Mouse (Mus musculus) erythroblast, adult 5-6 weeks (primary cell): Measurements from ENCODE around the gene Col4a3bp. TPM values are rescaled to one million over a fixed set of nuclear protein-coding genes. Genes with fewer than 3 reads are reported as not detected.

ENCODE experiments used
- ATAC-seq: replicated peaks from 2 replicates; pipeline ENCODE4 v1.8.0; 2016; ENCODE audit warnings: moderate number of reproducible peaks, mild to moderate bottlenecking, moderate TSS enrichment, inconsistent platforms; ENCODE audit not compliant: poor library complexity, low FRiP score, severe bottlenecking
- total RNA-seq, 2 experiments: library from RNA; stranded (forward) in 1 of 2; stranded (reverse) in 1 of 2; fragments of 150-400 nt in 1 of 2; fragments of 200-764, 138-1000 nt in 1 of 2; gene quantifications; 2 replicates each; pipeline versions ENCODE4 v1.2.3 to v1.2.4; 2015 to 2017; ENCODE audit warnings: low replicate concordance in 2 of 2

Col4a3bp gene
- total RNA-seq (2015; ENCODE audit: low replicate concordance) (42.3 and 56.6 TPM in 2 replicates), total RNA-seq (2017; ENCODE audit: low replicate concordance) (45.4 and 57.6 TPM in 2 replicates)

GRCm38 (mm10) chr13:96542081-96542889 lies at the start of gene Col4a3bp, which contains the start of gene Polk:
Gene Col4a3bp, plus strand, starts transcription at chr13:96542618.
Gene Polk, minus strand, starts transcription at chr13:96542579.
- ATAC-seq = peak; percentile 96

DNA sequence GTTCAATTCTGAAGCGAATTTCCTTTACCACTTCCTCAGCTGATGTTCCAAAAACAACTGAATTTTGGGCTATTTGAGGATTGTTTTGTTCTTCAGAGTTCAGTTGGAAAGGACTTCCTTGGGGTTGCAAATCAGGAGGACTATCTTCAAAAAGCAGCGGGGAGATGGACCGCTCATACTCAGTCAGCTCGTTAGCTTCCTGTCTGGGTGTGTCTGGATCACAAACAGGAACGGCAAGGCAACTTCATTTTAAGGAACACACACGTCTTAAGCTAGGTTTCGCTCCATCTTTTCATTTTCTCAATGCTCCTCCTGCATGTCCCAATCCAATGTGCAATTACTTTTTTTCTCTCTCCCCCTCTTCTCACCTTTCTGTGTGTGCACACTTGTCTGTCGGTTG lies 45.8 kb upstream of the Col4a3bp start:
- ATAC-seq = no peak

GRCm38 (mm10) chr13:96499891-96500290 lies 42.5 kb upstream of the Col4a3bp start:
- no peak for ATAC-seq

DNA sequence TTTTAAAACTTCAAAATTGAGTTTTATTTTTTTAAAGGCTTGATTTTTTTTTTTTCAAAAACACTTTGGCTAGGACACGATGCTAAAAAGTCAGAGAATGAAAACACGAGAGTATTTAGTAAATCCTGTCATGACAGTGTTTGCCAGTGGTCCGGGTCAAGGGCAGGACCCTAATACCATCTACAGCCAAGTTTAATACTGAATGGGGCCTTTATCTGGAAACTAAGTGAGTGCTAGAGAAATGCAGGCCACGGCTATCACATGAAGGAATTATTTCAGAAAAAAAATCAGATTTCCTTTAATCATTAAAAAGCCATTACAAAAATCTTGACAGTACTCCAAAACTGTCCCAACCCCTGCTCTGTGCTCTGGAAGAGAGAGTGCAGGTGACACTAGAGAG lies 36.8 kb upstream of the Col4a3bp start:
- ATAC-seq = no peak

DNA sequence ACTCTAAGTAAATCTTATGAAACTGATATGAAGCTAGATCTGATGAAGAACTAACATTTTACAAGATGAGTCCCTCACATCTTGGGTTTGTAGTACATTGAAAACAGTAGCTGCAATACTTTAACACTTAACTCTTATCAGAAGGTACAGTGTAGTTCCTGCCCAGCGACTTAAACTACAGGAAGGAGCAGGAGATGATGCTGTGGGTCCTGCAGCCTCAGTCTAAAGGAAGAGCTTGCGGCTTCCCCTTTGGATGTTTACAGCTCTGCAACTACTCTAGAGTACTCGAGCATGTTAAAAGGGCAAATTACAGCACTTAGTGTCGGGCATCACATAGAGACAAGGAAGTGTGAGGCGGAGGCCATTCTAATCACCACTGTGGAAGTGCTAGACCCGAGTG lies 36.1 kb upstream of the Col4a3bp start:
- ATAC-seq = no peak

DNA sequence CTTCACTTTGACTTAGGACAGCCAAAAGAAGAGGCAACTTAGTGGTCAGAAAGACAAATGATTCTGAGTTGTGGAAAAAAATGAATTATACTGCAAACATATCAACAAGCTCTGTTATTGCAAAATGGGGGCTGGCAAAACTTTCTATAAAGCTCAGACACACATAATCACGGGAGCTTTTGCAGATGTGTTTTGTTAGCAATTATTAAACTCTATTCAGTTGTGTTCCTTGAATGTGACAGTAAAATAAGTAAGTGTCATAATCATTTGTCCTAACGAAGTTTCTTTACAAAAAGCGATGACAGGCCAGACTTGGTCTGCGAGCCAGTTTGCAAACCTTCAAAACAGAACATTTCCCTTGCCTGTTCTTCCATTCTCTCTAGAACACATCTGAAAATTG lies 34.9 kb upstream of the Col4a3bp start:
- ATAC-seq = no peak

DNA sequence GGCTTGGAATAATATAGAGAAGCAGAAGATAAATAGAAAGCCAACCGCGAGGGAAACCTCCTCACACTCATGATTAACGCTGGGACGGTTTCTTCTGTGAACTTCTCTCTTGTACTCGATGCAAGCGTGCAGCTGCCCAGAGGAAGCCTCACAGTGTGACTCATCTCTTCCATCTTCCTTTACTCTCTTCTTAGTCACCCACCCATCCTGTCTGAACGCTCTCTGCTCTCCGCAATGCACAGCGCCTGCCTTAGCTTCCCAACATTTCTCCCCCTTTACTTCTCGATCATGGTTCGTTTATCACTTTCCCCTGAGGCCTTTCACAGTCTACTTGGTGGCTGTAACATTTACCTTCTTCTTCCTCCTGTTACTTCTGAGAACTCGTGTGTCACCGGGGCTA lies 31.8 kb upstream of the Col4a3bp start:
- no peak for ATAC-seq

GRCm38 (mm10) chr13:96511262-96511661 lies 31.2 kb upstream of the Col4a3bp start:
- ATAC-seq = no peak

DNA sequence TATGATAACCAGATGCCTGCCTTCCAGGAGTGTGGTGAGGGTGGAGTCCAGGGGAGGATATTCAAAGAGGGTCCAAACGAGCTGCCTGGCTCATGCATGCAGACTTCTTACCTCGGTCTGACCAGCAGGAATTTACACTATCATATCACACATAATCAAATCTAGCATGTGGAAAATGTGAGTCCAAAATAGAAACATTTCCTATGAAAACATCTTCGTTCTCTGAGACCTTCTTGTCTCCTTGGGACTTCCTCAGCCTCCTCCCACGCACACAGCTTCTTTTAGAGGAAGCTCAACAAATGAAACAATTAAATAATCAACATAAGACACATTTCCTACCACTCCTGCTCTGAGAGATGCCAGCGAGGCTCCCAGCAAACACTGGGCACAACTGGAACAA lies 30.5 kb upstream of the Col4a3bp start:
- no peak for ATAC-seq

GRCm38 (mm10) chr13:96514154-96514942 lies 28.1 kb upstream of the Col4a3bp start:
- no peak for ATAC-seq

- no peak for ATAC-seq
Measured at GRCm38 (mm10) chr13:96516249-96516648, 26.2 kb upstream of the Col4a3bp start.

GRCm38 (mm10) chr13:96517335-96517734 lies 25.1 kb upstream of the Col4a3bp start:
- ATAC-seq = no peak

DNA sequence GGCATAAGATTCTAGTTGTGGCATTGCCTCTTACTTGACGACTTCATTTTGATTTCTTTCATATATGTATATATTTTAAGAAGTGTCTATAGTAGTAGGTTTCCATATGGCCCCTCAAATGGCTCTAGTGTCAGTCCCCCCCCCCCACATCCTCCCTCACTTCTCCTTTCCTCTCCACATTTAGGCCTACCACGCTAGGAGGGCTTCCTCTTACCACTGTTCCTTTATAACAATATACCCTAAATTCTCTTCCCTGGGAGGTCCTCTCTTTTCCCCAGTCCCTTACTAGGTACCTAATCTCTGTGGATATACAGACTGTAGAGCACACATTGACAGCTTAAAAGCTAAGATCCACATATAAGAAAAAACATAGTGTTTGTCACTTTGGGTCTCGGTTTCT lies 21.1 kb upstream of the Col4a3bp start:
- no peak for ATAC-seq

GRCm38 (mm10) chr13:96527022-96527421 lies 15.4 kb upstream of the Col4a3bp start:
- ATAC-seq = no peak

DNA sequence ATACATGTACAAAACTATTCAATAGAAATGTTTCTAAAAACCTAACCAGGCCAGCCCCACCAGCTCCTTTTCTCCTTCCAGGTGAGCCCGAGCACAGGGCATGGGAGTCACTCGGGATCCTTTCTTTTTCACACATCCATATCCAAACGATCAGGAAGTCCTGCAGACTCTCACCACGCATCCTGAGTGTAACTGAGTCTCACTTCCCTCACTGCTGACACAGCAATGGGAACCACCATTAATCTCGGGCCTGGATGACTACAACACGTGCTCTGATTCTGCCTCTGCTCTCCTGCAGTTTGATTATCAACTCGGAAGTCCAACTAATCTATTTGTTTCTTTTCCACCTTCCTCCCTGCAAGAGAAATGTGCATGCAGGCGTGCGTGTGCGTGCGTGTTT lies 14.6 kb upstream of the Col4a3bp start:
- ATAC-seq = no peak

DNA sequence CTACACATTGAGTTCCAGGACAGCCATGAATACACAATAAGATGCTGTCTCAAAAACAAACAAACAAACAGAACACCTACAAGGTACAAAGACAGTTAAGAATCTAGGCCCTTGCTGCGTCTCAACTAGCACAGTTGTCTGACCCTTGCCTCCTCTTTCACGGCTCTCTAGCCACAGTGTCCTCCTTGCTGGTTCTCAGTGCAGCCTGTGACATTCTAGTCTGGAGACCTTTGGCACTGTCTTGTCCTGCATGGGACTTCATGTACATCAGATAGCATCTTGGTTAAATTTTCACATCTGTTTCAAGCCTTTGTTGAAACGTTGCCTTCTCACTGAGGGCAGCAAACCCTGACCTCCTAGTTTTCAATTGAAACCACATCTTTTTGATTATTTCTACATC lies 13.6 kb upstream of the Col4a3bp start:
- ATAC-seq = no peak

- no peak for ATAC-seq
Measured at GRCm38 (mm10) chr13:96529542-96529941, 12.9 kb upstream of the Col4a3bp start.

DNA sequence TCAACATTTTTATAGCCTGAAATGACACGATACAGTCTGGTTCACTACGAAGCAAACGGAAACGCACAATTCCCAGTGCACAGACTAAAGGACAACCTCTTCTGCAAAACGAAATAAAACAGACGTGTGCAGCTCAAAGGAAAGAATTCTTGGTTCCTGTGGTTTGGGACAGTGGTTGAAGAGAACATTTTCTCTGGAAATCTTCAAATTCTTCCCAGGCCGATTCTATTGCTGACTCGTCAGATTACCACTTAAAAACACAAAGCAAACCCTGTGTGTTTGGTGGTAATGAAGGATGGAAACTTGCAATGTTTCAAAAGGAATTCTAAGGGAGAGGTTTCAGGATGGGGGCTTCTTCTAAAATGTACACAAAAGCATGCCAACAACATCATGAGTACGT lies 12.4 kb upstream of the Col4a3bp start:
- no peak for ATAC-seq

DNA sequence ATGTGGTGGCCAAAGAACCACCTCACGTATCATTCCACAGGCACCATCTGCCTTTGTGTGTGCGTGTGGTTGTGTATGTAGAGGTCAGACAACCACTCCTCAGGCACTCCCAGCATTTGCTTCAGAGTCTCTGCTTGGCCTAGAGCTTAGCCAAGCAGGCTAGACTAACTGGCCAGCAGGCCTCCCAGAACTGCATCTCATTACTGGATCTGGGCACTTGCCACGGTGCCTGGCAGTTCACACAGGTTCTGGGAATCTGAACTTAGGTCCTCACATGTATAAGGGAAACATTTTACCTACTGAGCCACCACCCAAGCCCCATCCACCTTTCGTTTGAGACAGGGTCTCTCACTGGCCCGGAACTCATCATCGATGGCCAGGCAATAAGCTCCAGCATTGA lies 10.2 kb upstream of the Col4a3bp start:
- ATAC-seq = no peak

- ATAC-seq = no peak
Measured at GRCm38 (mm10) chr13:96533742-96534141, 8.7 kb upstream of the Col4a3bp start.
